Mouse (Mus musculus) right cerebral cortex, postnatal 36 days (tissue): ENCODE measurements at regions not wholly inside any gene's neighbourhood (a gene's known extent, or its start where the extent isn't known, plus 50 kb on each side); places are given as distances from the start of the nearest gene placed in this dataset.

ENCODE experiments used
- DNase-seq, 2 experiments: peaks; one replicate each; pipeline ENCODE4 v3.0.0; 2022; ENCODE audit warnings: low spot score in 2 of 2, mixed read lengths in 1 of 2

DNA sequence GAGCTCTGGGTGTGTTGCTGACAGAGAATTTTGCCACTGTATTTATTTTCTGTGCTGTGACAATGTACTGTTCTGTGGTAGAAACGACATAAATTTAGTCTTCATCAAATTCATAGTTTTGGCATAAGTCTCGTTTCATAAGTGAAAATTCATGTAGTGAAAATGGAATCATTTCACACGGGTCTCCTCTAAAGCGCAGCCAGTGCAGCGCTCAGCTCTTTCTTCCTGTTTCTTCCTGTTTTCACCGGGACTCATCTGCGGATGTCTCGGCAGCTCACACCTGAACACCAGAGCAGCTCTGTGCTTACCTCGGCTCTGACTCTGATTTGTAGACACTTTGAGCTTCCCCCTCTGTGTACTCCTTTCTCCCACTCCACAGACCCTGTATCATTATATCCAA, 85.2 kb upstream of the Prkd1 start:
- DNase-seq: peak in 1 of 2 experiments; percentile 7

- no peak for DNase-seq
Observed at GRCm38 (mm10) chr12:50712615-50713014, 63.7 kb upstream of the Prkd1 start.

DNA sequence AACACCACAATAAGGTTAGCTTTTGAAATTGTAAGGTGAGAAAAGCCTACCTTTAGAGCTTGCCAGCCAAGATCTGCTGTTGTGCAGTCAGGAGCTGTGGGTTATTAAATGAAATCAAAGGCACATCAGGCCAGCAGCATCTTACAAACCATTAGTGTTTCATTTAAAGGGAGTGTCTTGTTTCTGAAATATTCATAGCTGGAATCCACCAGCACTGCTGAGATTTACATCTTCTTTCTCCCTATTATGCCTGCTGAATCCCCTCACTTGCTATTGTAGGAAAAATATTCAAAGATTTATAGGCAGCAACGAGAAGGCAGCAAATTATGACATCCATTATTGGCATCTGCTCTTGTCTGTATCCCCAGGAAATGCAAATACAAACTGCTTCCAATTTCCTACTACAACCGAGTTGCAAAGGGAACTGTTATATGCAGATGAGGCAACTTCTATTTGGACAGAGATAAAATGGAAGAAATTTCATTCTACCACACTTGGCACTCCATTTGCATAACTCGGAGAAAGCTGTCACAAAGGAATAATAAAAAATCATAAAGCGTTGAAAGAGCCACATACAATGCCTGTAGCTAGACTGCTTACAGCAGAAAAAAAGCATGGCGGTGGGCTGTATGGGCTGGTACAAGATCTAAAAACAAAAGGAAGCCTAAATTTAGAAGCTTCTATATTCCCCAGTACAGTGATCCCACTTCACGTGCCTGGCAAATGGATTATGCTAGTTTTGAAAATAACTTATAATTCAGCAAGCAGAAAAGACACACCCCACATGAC, 60.3 kb upstream of the Prkd1 start:
- no peak for DNase-seq

GRCm38 (mm10) chr12:50698613-50699442, 49.9 kb upstream of the Prkd1 start:
- DNase-seq: no peak
